Mouse (Mus musculus): ENCODE measurements around the gene Impdh2. TPM values are rescaled to one million over a fixed set of nuclear protein-coding genes. Genes with fewer than 3 reads are reported as not detected.

Impdh2 gene
- total and polyA plus RNA-seq, 2 experiments from 2014 or later: 81.7 to 93.7 TPM

GRCm38 (mm10) chr9:108589229-108589628 lies 29.1 kb downstream of the Impdh2 start:
- Histone ChIP-seq H3K36me3 (ENCODE audit: insufficient read depth, low read length) (no peaks in the 10 kb centered on the region), H3K27ac (ENCODE audit: low read depth, low read length) (peak overlapping the region; percentile 98), H3K4me1 (ENCODE audit: insufficient read depth, low read length) (peaks cover 28% of the 10 kb centered on the region), H3K27me3 (ENCODE audit: insufficient read depth, low read length) (no peaks in the 10 kb centered on the region), H3K9me3 (ENCODE audit: low read length) (no peaks in the 10 kb centered on the region), H3K4me2 (ENCODE audit: low read depth, low read length, poor library complexity, severe bottlenecking) (no peak overlapping the region), H3K9ac (replicated peaks; ENCODE audit: low read length, poor library complexity, severe bottlenecking) (no peak overlapping the region), H3K4me3 (ENCODE audit: low read depth, low read length) (no peak overlapping the region)
- 65% methylated on average over 5 of the region's 5 CpGs for WGBS
- TF ChIP-seq CTCF (IDR thresholded peaks at IDR 0.05): peak; percentile 74
- DNase-seq (ENCODE audit: low spot score) (peak; percentile 71), ATAC-seq (ENCODE audit: low FRiP score) (peak; percentile 15; the same call in 1 of the 2 replicates)

- no peaks in the 10 kb centered on the region for H3K9me3 ChIP-seq (ENCODE audit: low read length)
- no peak overlapping the region for H3K9ac ChIP-seq (replicated peaks; ENCODE audit: low read length, poor library complexity, severe bottlenecking)
- ATAC-seq (ENCODE audit: low FRiP score) (no peak), DNase-seq (ENCODE audit: low spot score) (no peak)
- no peak overlapping the region for H3K4me3 ChIP-seq (ENCODE audit: low read depth, low read length)
- H3K4me2 ChIP-seq (ENCODE audit: low read depth, low read length, poor library complexity, severe bottlenecking): no peak overlapping the region
- H3K27me3 ChIP-seq (ENCODE audit: insufficient read depth, low read length): no peaks in the 10 kb centered on the region
- TF ChIP-seq CTCF (IDR thresholded peaks at IDR 0.05): no peak
- peaks cover 26% of the 10 kb centered on the region for H3K4me1 ChIP-seq (ENCODE audit: insufficient read depth, low read length)
- H3K36me3 ChIP-seq (ENCODE audit: insufficient read depth, low read length): no peaks in the 10 kb centered on the region
- WGBS: 84% methylated on average over 4 of the region's 4 CpGs
- H3K27ac ChIP-seq (ENCODE audit: low read depth, low read length): no peak overlapping the region
Measured at GRCm38 (mm10) chr9:108591462-108591861, 31.4 kb downstream of the Impdh2 start.

- Histone ChIP-seq H3K4me1 (ENCODE audit: insufficient read depth, low read length) (no peaks in the 10 kb centered on the region), H3K9me3 (ENCODE audit: low read length) (no peaks in the 10 kb centered on the region), H3K36me3 (ENCODE audit: insufficient read depth, low read length) (no peaks in the 10 kb centered on the region), H3K27me3 (ENCODE audit: insufficient read depth, low read length) (no peaks in the 10 kb centered on the region), H3K4me3 (ENCODE audit: low read depth, low read length) (no peak overlapping the region), H3K4me2 (ENCODE audit: low read depth, low read length, poor library complexity, severe bottlenecking) (no peak overlapping the region), H3K9ac (replicated peaks; ENCODE audit: low read length, poor library complexity, severe bottlenecking) (no peak overlapping the region), H3K27ac (ENCODE audit: low read depth, low read length) (no peak overlapping the region)
- no peak for TF ChIP-seq CTCF (IDR thresholded peaks at IDR 0.05)
- ATAC-seq (ENCODE audit: low FRiP score) (no peak), DNase-seq (ENCODE audit: low spot score) (no peak)
- WGBS: 87% methylated on average over 3 of the region's 3 CpGs
Measured at GRCm38 (mm10) chr9:108594354-108594753, 34.3 kb downstream of the Impdh2 start.

GRCm38 (mm10) chr9:108596998-108597764 lies 37.1 kb downstream of the Impdh2 start, which contains the start of gene P4htm:
Gene P4htm (minus strand): TSS chr9:108597667.
- H3K4me1 ChIP-seq (ENCODE audit: insufficient read depth, low read length): no peaks in the 10 kb centered on the region
- DNase-seq (ENCODE audit: low spot score) (peak; percentile 75), ATAC-seq (ENCODE audit: low FRiP score) (peak; percentile 89)
- no peak for TF ChIP-seq CTCF (IDR thresholded peaks at IDR 0.05)
- H3K27me3 ChIP-seq (ENCODE audit: insufficient read depth, low read length): no peaks in the 10 kb centered on the region
- peak within 1 kb of the TSS; percentile 74 for H3K4me3 ChIP-seq (ENCODE audit: low read depth, low read length)
- WGBS: under 1% methylated on average over 62 of the region's 69 CpGs
- peak within 1 kb of the TSS; percentile 87 for H3K9ac ChIP-seq (replicated peaks; ENCODE audit: low read length, poor library complexity, severe bottlenecking)
- peak within 1 kb of the TSS; percentile 94 for H3K4me2 ChIP-seq (ENCODE audit: low read depth, low read length, poor library complexity, severe bottlenecking)
- no peaks in the 10 kb centered on the region; the same call in 1 of the 2 replicates for H3K36me3 ChIP-seq (ENCODE audit: insufficient read depth, low read length)
- H3K9me3 ChIP-seq (ENCODE audit: low read length): no peaks in the 10 kb centered on the region
- H3K27ac ChIP-seq (ENCODE audit: low read depth, low read length): peak within 1 kb of the TSS; percentile 85

- no peak overlapping the region for H3K27ac ChIP-seq (ENCODE audit: low read depth, low read length)
- no peak overlapping the region for H3K4me3 ChIP-seq (ENCODE audit: low read depth, low read length)
- no peak for ATAC-seq (ENCODE audit: low FRiP score)
- no peaks in the 10 kb centered on the region for H3K27me3 ChIP-seq (ENCODE audit: insufficient read depth, low read length)
- H3K9me3 ChIP-seq (ENCODE audit: low read length): no peaks in the 10 kb centered on the region
- WGBS: 83% methylated on average over 4 of the region's 4 CpGs
- peak; percentile 27 for DNase-seq (ENCODE audit: low spot score)
- no peak overlapping the region for H3K4me2 ChIP-seq (ENCODE audit: low read depth, low read length, poor library complexity, severe bottlenecking)
- TF ChIP-seq CTCF (IDR thresholded peaks at IDR 0.05): no peak
- H3K36me3 ChIP-seq (ENCODE audit: insufficient read depth, low read length): peaks cover 14% of the 10 kb centered on the region
- no peaks in the 10 kb centered on the region for H3K4me1 ChIP-seq (ENCODE audit: insufficient read depth, low read length)
- no peak overlapping the region for H3K9ac ChIP-seq (replicated peaks; ENCODE audit: low read length, poor library complexity, severe bottlenecking)
Measured at GRCm38 (mm10) chr9:108599021-108599566, 39.0 kb downstream of the Impdh2 start.

GRCm38 (mm10) chr9:108600011-108600410 lies 39.9 kb downstream of the Impdh2 start:
- Histone ChIP-seq H3K9me3 (ENCODE audit: low read length) (no peaks in the 10 kb centered on the region), H3K27ac (ENCODE audit: low read depth, low read length) (no peak overlapping the region), H3K36me3 (ENCODE audit: insufficient read depth, low read length) (peaks cover 20% of the 10 kb centered on the region), H3K4me1 (ENCODE audit: insufficient read depth, low read length) (no peaks in the 10 kb centered on the region), H3K4me3 (ENCODE audit: low read depth, low read length) (no peak overlapping the region), H3K4me2 (ENCODE audit: low read depth, low read length, poor library complexity, severe bottlenecking) (no peak overlapping the region), H3K27me3 (ENCODE audit: insufficient read depth, low read length) (no peaks in the 10 kb centered on the region), H3K9ac (replicated peaks; ENCODE audit: low read length, poor library complexity, severe bottlenecking) (no peak overlapping the region)
- no peak for DNase-seq (ENCODE audit: low spot score)
- 53% methylated on average over 2 of the region's 2 CpGs for WGBS
- no peak for TF ChIP-seq CTCF (IDR thresholded peaks at IDR 0.05)
- no peak for ATAC-seq (ENCODE audit: low FRiP score)

Measured in midbrain, postnatal 0 days (tissue).